ENCODE assay signal across 8 mouse cellular contexts in genomic region chrX:56531266-56531665, GRCm38 (mm10). TPM values are rescaled to one million over a fixed set of nuclear protein-coding genes. Genes with fewer than 3 reads are reported as not detected.
DNase-seq lines count a peak whose midpoint lies in the region; ATAC-seq lines count a peak whose summit lies in the region.

No protein-coding gene starts in this region.

- intact Hi-C loops in left cerebral cortex, postnatal 36 days (cut with DNase I) = no loop called here

- H3K4me2 ChIP-seq in hindbrain, embryonic 13.5 days = no peak overlapping the region
- H3K4me2 ChIP-seq in hindbrain, embryonic 16.5 days (ENCODE audit: low read length) = no peak overlapping the region
- no peak overlapping the region for H3K4me2 ChIP-seq in neural tube, embryonic 11.5 days (ENCODE audit: low read depth)

- H3K4me1 ChIP-seq in hindbrain, embryonic 10.5 days (replicated peaks) = no peaks in the 10 kb centered on the region
- no peaks in the 10 kb centered on the region for H3K4me1 ChIP-seq in hindbrain, embryonic 13.5 days (replicated peaks)
- H3K4me1 ChIP-seq in embryonic facial prominence, embryonic 10.5 days = no peaks in the 10 kb centered on the region
- no peaks in the 10 kb centered on the region for H3K4me1 ChIP-seq in hindbrain, embryonic 16.5 days (ENCODE audit: control insufficient read depth, insufficient read depth, low read depth, low read length)
- H3K4me1 ChIP-seq in neural tube, embryonic 11.5 days (ENCODE audit: control insufficient read depth, insufficient read depth, low read length) = no peaks in the 10 kb centered on the region

- DNase-seq in hindbrain, embryonic 10.5 days (ENCODE audit: low spot score) = peak; percentile 51
- peak; percentile 5 for DNase-seq in adrenal gland, adult 8-10 months
- peak; percentile 57 for DNase-seq in embryonic facial prominence, embryonic 10.5 days (ENCODE audit: low spot score)
- peak; percentile 18 to 23 for DNase-seq in left cerebral cortex, postnatal 36 days (ENCODE audit: low spot score in 2 of 2)
- DNase-seq in neural tube, embryonic 11.5 days (ENCODE audit: low spot score) = peak; percentile 55
- DNase-seq in testis, postnatal 14 days (ENCODE audit: low spot score) = peak; percentile 8

- no peak for ATAC-seq in hindbrain, embryonic 13.5 days (ENCODE audit: low FRiP score)
- peak; percentile 77; the same call in 1 of the 2 replicates for ATAC-seq in hindbrain, embryonic 16.5 days
- ATAC-seq in neural tube, embryonic 11.5 days (ENCODE audit: insufficient read depth, low FRiP score, low TSS enrichment) = no peak

- 12% methylated on average over 3 of the region's 3 CpGs for WGBS in hindbrain, embryonic 10.5 days
- WGBS in hindbrain, embryonic 13.5 days = 14% methylated on average over 3 of the region's 3 CpGs
- WGBS in embryonic facial prominence, embryonic 10.5 days = 18% methylated on average over 3 of the region's 3 CpGs
- 13% methylated on average over 3 of the region's 3 CpGs for WGBS in hindbrain, embryonic 16.5 days
- WGBS in neural tube, embryonic 11.5 days = 11% methylated on average over 3 of the region's 3 CpGs

- H3K27ac ChIP-seq in hindbrain, embryonic 10.5 days = no peak overlapping the region
- no peak overlapping the region for H3K27ac ChIP-seq in hindbrain, embryonic 13.5 days
- H3K27ac ChIP-seq in embryonic facial prominence, embryonic 10.5 days (replicated peaks) = no peak overlapping the region
- no peak overlapping the region for H3K27ac ChIP-seq in hindbrain, embryonic 16.5 days (ENCODE audit: low read depth, low read length)
- no peak overlapping the region for H3K27ac ChIP-seq in neural tube, embryonic 11.5 days (ENCODE audit: low read depth, low read length)

- H3K27me3 ChIP-seq in hindbrain, embryonic 10.5 days (ENCODE audit: insufficient read depth, poor library complexity, severe bottlenecking) = no peaks in the 10 kb centered on the region
- no peaks in the 10 kb centered on the region for H3K27me3 ChIP-seq in hindbrain, embryonic 13.5 days
- no peaks in the 10 kb centered on the region for H3K27me3 ChIP-seq in embryonic facial prominence, embryonic 10.5 days (replicated peaks; ENCODE audit: low read depth, poor library complexity, severe bottlenecking)
- H3K27me3 ChIP-seq in hindbrain, embryonic 16.5 days (replicated peaks; ENCODE audit: control insufficient read depth, insufficient read depth, low read length) = no peaks in the 10 kb centered on the region
- no peaks in the 10 kb centered on the region for H3K27me3 ChIP-seq in neural tube, embryonic 11.5 days (ENCODE audit: control insufficient read depth, insufficient read depth, low read length)

- H3K9me3 ChIP-seq in hindbrain, embryonic 10.5 days = no peaks in the 10 kb centered on the region
- H3K9me3 ChIP-seq in hindbrain, embryonic 13.5 days = no peaks in the 10 kb centered on the region
- no peaks in the 10 kb centered on the region for H3K9me3 ChIP-seq in embryonic facial prominence, embryonic 10.5 days
- no peaks in the 10 kb centered on the region for H3K9me3 ChIP-seq in hindbrain, embryonic 16.5 days (ENCODE audit: control insufficient read depth, low read length)
- H3K9me3 ChIP-seq in neural tube, embryonic 11.5 days (ENCODE audit: control insufficient read depth, low read length) = no peaks in the 10 kb centered on the region

- no peak overlapping the region for H3K9ac ChIP-seq in hindbrain, embryonic 13.5 days
- no peak overlapping the region for H3K9ac ChIP-seq in hindbrain, embryonic 16.5 days (ENCODE audit: low read depth, low read length)
- no peak overlapping the region for H3K9ac ChIP-seq in neural tube, embryonic 11.5 days (ENCODE audit: low read length)

- no peaks in the 10 kb centered on the region for H3K36me3 ChIP-seq in hindbrain, embryonic 10.5 days
- H3K36me3 ChIP-seq in hindbrain, embryonic 13.5 days = no peaks in the 10 kb centered on the region
- no peaks in the 10 kb centered on the region for H3K36me3 ChIP-seq in embryonic facial prominence, embryonic 10.5 days (replicated peaks)
- no peaks in the 10 kb centered on the region for H3K36me3 ChIP-seq in hindbrain, embryonic 16.5 days (ENCODE audit: control insufficient read depth, insufficient read depth, low read length)
- no peaks in the 10 kb centered on the region for H3K36me3 ChIP-seq in neural tube, embryonic 11.5 days (ENCODE audit: control insufficient read depth, insufficient read depth, low read length)

- H3K4me3 ChIP-seq in hindbrain, embryonic 10.5 days = no peak overlapping the region
- H3K4me3 ChIP-seq in hindbrain, embryonic 13.5 days = no peak overlapping the region
- no peak overlapping the region for H3K4me3 ChIP-seq in embryonic facial prominence, embryonic 10.5 days
- no peak overlapping the region for H3K4me3 ChIP-seq in hindbrain, embryonic 16.5 days (ENCODE audit: low read length)
- no peak overlapping the region for H3K4me3 ChIP-seq in neural tube, embryonic 11.5 days (ENCODE audit: low read depth, low read length)

RNA-seq across cellular contexts. Expression of gene Gm10477, which starts 6.7 kb away (rescaled TPM):
- not detected in 2 replicates for polyA plus RNA-seq in hindbrain, embryonic 10.5 days (2016; fragmentation: Nextera tagmentation; extraction: Ambion mirVana)
- not detected in 2 replicates for polyA plus RNA-seq in hindbrain, embryonic 13.5 days (2015; fragmentation: Nextera tagmentation; extraction: Ambion mirVana)
- not detected for total RNA-seq in adrenal gland, adult 8-10 months (2022)
- not detected in 2 replicates for polyA plus RNA-seq in embryonic facial prominence, embryonic 10.5 days (2016; fragmentation: Nextera tagmentation; extraction: Ambion mirVana)
- polyA plus RNA-seq in hindbrain, embryonic 16.5 days (2015; fragmentation: Nextera tagmentation; extraction: Ambion mirVana) = not detected in 2 replicates
- total RNA-seq in left cerebral cortex, postnatal 36 days (2021) = not detected
- polyA plus RNA-seq in neural tube, embryonic 11.5 days (2014; fragmentation: Nextera tagmentation; extraction: Ambion mirVana) = not detected in 2 replicates

RNA-seq across cellular contexts. Expression of gene Gm648, which starts 18.1 kb away (rescaled TPM):
- not detected in 2 replicates for polyA plus RNA-seq in hindbrain, embryonic 10.5 days (2016; fragmentation: Nextera tagmentation; extraction: Ambion mirVana)
- 0.19 and 0.27 TPM in 2 replicates for polyA plus RNA-seq in hindbrain, embryonic 13.5 days (2015; fragmentation: Nextera tagmentation; extraction: Ambion mirVana)
- not detected for total RNA-seq in adrenal gland, adult 8-10 months (2022)
- not detected in 2 replicates for polyA plus RNA-seq in embryonic facial prominence, embryonic 10.5 days (2016; fragmentation: Nextera tagmentation; extraction: Ambion mirVana)
- polyA plus RNA-seq in hindbrain, embryonic 16.5 days (2015; fragmentation: Nextera tagmentation; extraction: Ambion mirVana) = 0.15 TPM in 1 of 2 replicates, not detected in the other
- not detected for total RNA-seq in left cerebral cortex, postnatal 36 days (2021)
- polyA plus RNA-seq in neural tube, embryonic 11.5 days (2014; fragmentation: Nextera tagmentation; extraction: Ambion mirVana) = 0.23 TPM in 1 of 2 replicates, not detected in the other

Comparison
In these comparisons a context has a peak if more than half of its experiments do, and no peak if none do; other contexts are left out.
1. DNase-seq: peak in every context shown above with its lines; median percentile 57 in embryonic facial prominence, embryonic 10.5 days; 55 in neural tube, embryonic 11.5 days; 51 in hindbrain, embryonic 10.5 days; 20 in left cerebral cortex, postnatal 36 days; 8 in testis, postnatal 14 days; 5 in adrenal gland, adult 8-10 months.